Mouse (Mus musculus): Measurements from ENCODE around the gene Pcolce. TPM values are rescaled to one million over a fixed set of nuclear protein-coding genes. Genes with fewer than 3 reads are reported as not detected.
A peak's percentile ranks its signal among the peaks of the same experiment; 100 is the strongest.

Pcolce gene
- polyA plus RNA-seq, 1 experiment from 2014 or later: 10.5 TPM

DNA sequence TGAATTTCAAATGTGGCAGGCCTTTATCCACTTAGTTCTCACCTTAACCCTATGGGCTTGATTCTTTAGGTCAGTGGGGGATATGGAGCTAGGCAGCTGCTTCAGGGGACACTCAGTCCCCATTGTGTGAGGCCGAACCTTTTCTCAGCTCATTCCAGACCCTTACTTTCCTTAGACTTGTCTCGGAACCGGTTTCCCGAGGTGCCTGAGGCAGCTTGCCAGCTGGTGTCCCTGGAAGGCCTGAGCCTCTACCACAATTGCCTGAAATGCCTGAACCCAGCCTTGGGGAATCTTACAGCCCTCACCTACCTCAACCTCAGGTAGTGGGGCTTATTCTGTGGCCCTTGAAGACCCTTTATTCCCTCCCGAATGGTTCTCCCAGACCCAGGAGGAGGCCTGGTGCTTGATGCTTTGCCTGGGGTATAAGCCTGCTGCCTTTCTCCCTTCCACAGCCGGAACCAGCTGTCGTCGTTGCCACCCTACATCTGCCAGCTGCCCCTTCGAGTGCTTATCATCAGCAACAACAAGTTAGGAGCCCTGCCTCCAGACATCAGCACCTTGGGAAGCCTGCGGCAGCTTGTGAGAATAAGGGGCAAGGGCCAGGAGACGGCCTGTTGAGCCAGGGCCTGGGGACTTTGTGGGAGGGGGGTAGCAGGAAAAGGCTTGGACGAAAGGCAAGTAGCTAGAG, 20.0 kb upstream of the Pcolce start:
- ATAC-seq: no peak
- Histone ChIP-seq H3K36me3 (ENCODE audit: control insufficient read depth, insufficient read depth, low read length) (peaks cover 54% of the 10 kb centered on the region), H3K9me3 (replicated peaks; ENCODE audit: control insufficient read depth, low read length) (no peaks in the 10 kb centered on the region), H3K27me3 (replicated peaks; ENCODE audit: control insufficient read depth, insufficient read depth, low read length) (no peaks in the 10 kb centered on the region), H3K9ac (ENCODE audit: low read length) (peak overlapping the region; percentile 8; the same call in 1 of the 2 replicates), H3K4me2 (ENCODE audit: low read length) (no peak overlapping the region), H3K4me1 (ENCODE audit: control insufficient read depth, insufficient read depth, low read length) (peaks cover 17% of the 10 kb centered on the region), H3K4me3 (ENCODE audit: low read depth, low read length) (no peak overlapping the region), H3K27ac (ENCODE audit: low read depth, low read length) (no peak overlapping the region)
- DNase-seq (ENCODE audit: low spot score): no peak
- 84% methylated on average over 12 of the region's 12 CpGs for WGBS

DNA sequence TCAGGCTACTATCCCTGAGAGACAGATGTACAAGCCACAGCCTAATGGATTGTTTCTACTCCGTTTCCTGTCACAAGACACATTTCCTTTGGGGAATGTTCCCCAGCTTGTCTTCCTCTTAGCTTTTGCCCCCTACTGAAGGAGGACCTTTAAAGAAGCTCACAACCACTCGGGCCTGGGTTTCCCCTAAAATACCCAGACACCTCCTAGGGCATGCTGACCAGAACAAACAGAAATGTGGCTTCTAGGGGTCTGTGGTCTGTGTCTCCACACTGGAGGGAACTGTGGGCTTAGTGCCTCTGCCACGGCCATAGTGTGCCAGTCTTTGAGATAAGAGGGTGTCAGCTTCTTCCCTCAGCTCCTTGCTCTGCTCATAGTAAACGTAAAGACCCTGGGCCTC, 18.0 kb upstream of the Pcolce start:
- Histone ChIP-seq H3K4me3 (ENCODE audit: low read depth, low read length) (no peak overlapping the region), H3K27ac (ENCODE audit: low read depth, low read length) (no peak overlapping the region), H3K4me2 (ENCODE audit: low read length) (no peak overlapping the region), H3K36me3 (ENCODE audit: control insufficient read depth, insufficient read depth, low read length) (peaks cover 35% of the 10 kb centered on the region), H3K4me1 (ENCODE audit: control insufficient read depth, insufficient read depth, low read length) (peaks cover 21% of the 10 kb centered on the region), H3K9ac (ENCODE audit: low read length) (peak overlapping the region; percentile 21), H3K27me3 (replicated peaks; ENCODE audit: control insufficient read depth, insufficient read depth, low read length) (no peaks in the 10 kb centered on the region), H3K9me3 (replicated peaks; ENCODE audit: control insufficient read depth, low read length) (no peaks in the 10 kb centered on the region)
- ATAC-seq: no peak
- WGBS: 88% methylated on average over 4 of the region's 4 CpGs
- no peak for DNase-seq (ENCODE audit: low spot score)

DNA sequence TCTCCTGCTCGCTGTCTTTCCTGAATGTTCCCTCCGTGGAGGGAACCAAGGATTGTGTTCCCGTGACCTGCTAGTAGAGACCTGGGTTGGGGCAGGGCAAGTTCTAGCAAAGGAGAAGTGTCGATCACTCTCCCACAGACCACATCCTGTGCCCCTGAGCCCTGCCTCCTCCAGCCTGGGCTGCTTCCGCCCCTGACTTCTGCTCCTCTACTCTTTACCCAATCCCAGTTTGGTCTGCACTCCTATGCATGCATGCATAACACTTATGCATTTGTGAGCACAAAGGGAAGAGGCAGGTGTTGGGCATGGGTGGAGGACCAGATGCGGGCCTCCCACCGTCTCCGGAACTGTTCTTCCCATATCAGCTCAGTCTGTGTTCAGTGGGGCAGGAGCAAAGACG, 17.6 kb upstream of the Pcolce start:
- Histone ChIP-seq H3K36me3 (ENCODE audit: control insufficient read depth, insufficient read depth, low read length) (peaks cover 31% of the 10 kb centered on the region), H3K4me2 (ENCODE audit: low read length) (peak overlapping the region; percentile 74; the same call in 1 of the 2 replicates), H3K4me1 (ENCODE audit: control insufficient read depth, insufficient read depth, low read length) (peaks cover 21% of the 10 kb centered on the region), H3K4me3 (ENCODE audit: low read depth, low read length) (0 out of 2 replicates have a peak overlapping the region, but pooled peaks have one; percentile 93), H3K9me3 (replicated peaks; ENCODE audit: control insufficient read depth, low read length) (no peaks in the 10 kb centered on the region), H3K9ac (ENCODE audit: low read length) (peak overlapping the region; percentile 21), H3K27ac (ENCODE audit: low read depth, low read length) (peak overlapping the region; percentile 21; the same call in 1 of the 2 replicates), H3K27me3 (replicated peaks; ENCODE audit: control insufficient read depth, insufficient read depth, low read length) (no peaks in the 10 kb centered on the region)
- WGBS: 80% methylated on average over 9 of the region's 9 CpGs
- no peak for ATAC-seq
- DNase-seq (ENCODE audit: low spot score): no peak

DNA sequence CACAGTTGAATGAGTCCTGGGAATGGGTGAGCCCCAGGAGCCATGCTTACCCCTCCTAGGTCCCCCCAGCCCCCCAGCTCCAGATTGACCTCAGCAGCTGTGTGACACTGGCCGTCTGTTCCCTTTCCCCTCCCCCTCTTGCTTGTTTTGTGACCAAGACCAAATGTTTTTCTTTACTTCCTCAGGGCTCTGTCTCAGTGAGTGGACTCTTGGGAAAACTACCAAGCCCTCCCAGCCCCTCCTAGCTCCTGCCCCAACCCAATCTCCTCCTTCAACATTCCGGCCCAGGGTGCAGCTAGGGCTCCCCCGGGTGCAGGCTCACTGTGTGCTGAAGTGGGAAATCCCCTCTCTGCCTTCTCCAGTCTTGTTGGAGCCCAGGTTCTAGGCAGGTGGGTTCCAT, 17.0 kb upstream of the Pcolce start:
- Histone ChIP-seq H3K4me1 (ENCODE audit: control insufficient read depth, insufficient read depth, low read length) (peaks cover 21% of the 10 kb centered on the region), H3K27me3 (replicated peaks; ENCODE audit: control insufficient read depth, insufficient read depth, low read length) (no peaks in the 10 kb centered on the region), H3K9ac (ENCODE audit: low read length) (peak overlapping the region; percentile 87; the same call in 1 of the 2 replicates), H3K4me3 (ENCODE audit: low read depth, low read length) (peak overlapping the region; percentile 93; the same call in 1 of the 2 replicates), H3K36me3 (ENCODE audit: control insufficient read depth, insufficient read depth, low read length) (peaks cover 25% of the 10 kb centered on the region), H3K4me2 (ENCODE audit: low read length) (peak overlapping the region; percentile 74), H3K27ac (ENCODE audit: low read depth, low read length) (no peak overlapping the region), H3K9me3 (replicated peaks; ENCODE audit: control insufficient read depth, low read length) (no peaks in the 10 kb centered on the region)
- no peak for ATAC-seq
- WGBS: 70% methylated on average over 3 of the region's 3 CpGs
- DNase-seq (ENCODE audit: low spot score): no peak

DNA sequence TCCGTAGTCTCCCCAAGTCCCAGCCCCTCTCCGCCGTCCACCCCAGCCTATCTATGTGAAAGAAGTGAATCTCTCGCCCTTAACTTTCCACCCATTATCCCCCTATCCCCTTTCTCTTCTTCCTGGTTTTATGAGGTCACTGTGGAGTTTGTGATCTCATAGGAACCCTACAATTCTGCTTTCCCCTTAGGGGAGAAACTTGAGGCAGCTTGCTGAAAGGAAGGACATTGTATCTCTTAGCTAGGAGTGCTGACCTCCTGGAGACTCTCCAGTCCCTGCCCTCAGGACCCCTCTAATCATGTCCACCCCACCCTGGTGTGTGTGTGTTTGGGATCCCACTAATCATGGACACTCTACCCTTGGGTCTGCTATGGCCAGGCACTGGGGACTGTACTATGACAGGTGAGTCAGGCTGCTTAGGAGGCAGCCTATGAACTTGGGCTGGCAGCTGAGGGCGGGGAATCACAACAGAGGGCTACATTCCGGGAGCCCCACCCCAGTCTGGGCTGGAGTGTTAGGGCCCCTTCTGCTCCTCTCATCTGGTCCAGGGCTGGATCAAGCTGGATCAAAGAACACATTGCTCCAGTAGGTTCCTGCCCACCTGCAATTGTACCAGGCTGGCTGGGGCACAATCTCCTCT, 16.4 kb upstream of the Pcolce start:
- Histone ChIP-seq H3K9ac (ENCODE audit: low read length) (peak overlapping the region; percentile 87), H3K27me3 (replicated peaks; ENCODE audit: control insufficient read depth, insufficient read depth, low read length) (no peaks in the 10 kb centered on the region), H3K36me3 (ENCODE audit: control insufficient read depth, insufficient read depth, low read length) (peaks cover 19% of the 10 kb centered on the region), H3K9me3 (replicated peaks; ENCODE audit: control insufficient read depth, low read length) (no peaks in the 10 kb centered on the region), H3K4me3 (ENCODE audit: low read depth, low read length) (peak overlapping the region; percentile 93), H3K4me2 (ENCODE audit: low read length) (peak overlapping the region; percentile 74), H3K4me1 (ENCODE audit: control insufficient read depth, insufficient read depth, low read length) (peaks cover 21% of the 10 kb centered on the region), H3K27ac (ENCODE audit: low read depth, low read length) (peak overlapping the region; percentile 84; the same call in 1 of the 2 replicates)
- no peak for ATAC-seq
- no peak for DNase-seq (ENCODE audit: low spot score)
- 23% methylated on average over 6 of the region's 6 CpGs for WGBS

DNA sequence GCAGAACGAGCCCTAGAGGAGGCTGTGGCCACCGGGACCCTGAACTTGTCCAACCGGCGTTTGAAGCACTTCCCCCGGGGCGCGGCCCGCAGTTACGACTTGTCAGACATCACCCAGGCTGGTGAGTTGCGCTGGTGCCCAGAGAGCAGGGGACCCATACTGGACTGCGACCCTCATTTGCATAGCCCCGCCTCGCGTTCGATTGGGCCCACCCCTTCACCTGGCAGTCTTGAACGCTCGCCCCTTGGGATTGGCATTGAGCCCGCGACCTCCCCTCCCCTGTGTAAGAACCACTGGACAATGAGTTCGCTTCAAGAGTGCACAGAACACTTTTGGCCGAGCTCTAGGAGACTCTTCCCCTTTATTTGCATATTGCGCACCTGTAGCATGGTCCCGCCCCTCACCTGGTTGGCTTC, 15.7 kb upstream of the Pcolce start:
- ATAC-seq: peak; percentile 21
- Histone ChIP-seq H3K4me1 (ENCODE audit: control insufficient read depth, insufficient read depth, low read length) (peaks cover 21% of the 10 kb centered on the region), H3K4me3 (ENCODE audit: low read depth, low read length) (peak overlapping the region; percentile 93)

DNA sequence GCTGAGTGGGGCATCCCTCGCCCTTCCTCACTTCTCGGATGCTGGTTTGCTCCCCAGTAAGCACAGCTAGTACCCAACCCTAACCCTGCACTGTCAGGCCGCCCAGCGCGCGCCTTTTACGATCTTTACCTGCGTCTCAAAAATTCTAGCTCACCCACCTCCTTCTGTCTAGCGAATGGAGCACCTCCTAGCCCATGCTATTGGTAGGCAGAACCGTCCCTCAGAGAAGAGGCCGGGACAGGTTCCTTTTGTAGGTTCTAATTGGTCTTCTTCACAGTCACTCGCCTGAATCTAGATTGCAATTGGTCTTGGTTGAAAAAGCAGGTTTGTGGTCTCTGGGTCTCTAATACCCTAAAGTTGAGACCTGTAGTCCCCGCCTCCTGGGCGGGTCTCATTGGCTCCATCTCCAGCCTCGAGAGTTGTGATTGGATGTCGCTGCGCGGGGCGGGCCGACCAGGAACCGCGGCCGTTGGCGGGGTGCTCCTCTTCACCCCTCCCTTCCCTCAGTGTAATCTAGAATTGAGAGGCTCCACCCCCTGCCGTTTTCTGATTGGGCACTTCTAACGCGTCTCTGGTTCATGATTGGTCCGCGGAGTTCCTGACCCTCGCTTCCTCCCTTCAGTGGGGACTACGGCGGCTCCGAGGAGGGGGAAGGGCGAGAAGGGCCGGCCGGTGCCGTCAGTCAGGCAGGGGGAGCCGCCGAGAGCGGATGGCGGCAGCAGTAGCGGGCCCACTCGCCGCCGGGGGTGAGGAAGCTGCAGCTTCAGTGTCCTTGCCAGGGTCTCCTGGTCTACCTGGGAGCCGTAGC, 15.1 kb upstream of the Pcolce start, which contains the start of the genes Fbxo24, Lrch4 and Gm20605:
Gene Fbxo24 (minus strand): TSS at position 505 of the 808 bp plus-strand sequence.
Gene Lrch4 (plus strand): TSS at position 624 of the 808 bp plus-strand sequence.
Gene Gm20605 (plus strand): TSS at position 678 of the 808 bp plus-strand sequence.
- ATAC-seq (peak; percentile 98), DNase-seq (ENCODE audit: low spot score) (peak; percentile 100)
- Histone ChIP-seq H3K27ac (ENCODE audit: low read depth, low read length) (peak within 1 kb of the TSS; percentile 84), H3K4me3 (ENCODE audit: low read depth, low read length) (peak within 1 kb of the TSS; percentile 93), H3K4me2 (ENCODE audit: low read length) (peak within 1 kb of the TSS; percentile 74), H3K27me3 (replicated peaks; ENCODE audit: control insufficient read depth, insufficient read depth, low read length) (no peaks in the 10 kb centered on the region), H3K36me3 (ENCODE audit: control insufficient read depth, insufficient read depth, low read length) (peaks cover 12% of the 10 kb centered on the region), H3K9me3 (replicated peaks; ENCODE audit: control insufficient read depth, low read length) (no peaks in the 10 kb centered on the region), H3K9ac (ENCODE audit: low read length) (peak within 1 kb of the TSS; percentile 87), H3K4me1 (ENCODE audit: control insufficient read depth, insufficient read depth, low read length) (peaks cover 21% of the 10 kb centered on the region)
- under 1% methylated on average over 44 of the region's 46 CpGs for WGBS

More for the DNA sequence above, 15.7 kb upstream of the Pcolce start:
- Histone ChIP-seq H3K4me2 (ENCODE audit: low read length) (peak overlapping the region; percentile 74), H3K36me3 (ENCODE audit: control insufficient read depth, insufficient read depth, low read length) (peaks cover 18% of the 10 kb centered on the region), H3K27ac (ENCODE audit: low read depth, low read length) (peak overlapping the region; percentile 84), H3K27me3 (replicated peaks; ENCODE audit: control insufficient read depth, insufficient read depth, low read length) (no peaks in the 10 kb centered on the region), H3K9me3 (replicated peaks; ENCODE audit: control insufficient read depth, low read length) (no peaks in the 10 kb centered on the region), H3K9ac (ENCODE audit: low read length) (peak overlapping the region; percentile 87)
- peak; percentile 62 for DNase-seq (ENCODE audit: low spot score)
- under 1% methylated on average over 23 of the region's 23 CpGs for WGBS

DNA sequence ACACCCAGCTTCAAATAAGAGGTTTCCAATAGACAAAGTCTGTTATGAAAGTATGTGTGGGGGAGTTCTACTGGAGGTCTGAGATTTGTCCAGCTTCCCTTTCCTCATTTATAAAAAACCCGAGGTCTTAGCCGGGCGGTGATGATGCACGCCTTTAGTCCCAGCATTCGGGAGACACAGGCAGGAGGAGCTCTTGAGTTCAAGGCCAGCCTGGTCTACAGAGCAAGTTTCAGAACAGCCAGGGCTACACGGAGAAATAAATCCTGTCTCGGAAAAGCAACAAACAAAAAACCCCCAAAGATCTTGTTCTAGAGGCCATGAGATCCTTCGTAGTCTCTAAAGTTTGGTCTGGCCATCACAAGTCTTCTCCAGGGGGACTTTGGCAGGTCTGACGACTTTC, 14.4 kb upstream of the Pcolce start:
- no peaks in the 10 kb centered on the region for H3K9me3 ChIP-seq (replicated peaks; ENCODE audit: control insufficient read depth, low read length)
- H3K9ac ChIP-seq (ENCODE audit: low read length): peak overlapping the region; percentile 67
- H3K4me2 ChIP-seq (ENCODE audit: low read length): peak overlapping the region; percentile 65
- ATAC-seq: no peak
- peaks cover 5% of the 10 kb centered on the region; the same call in 1 of the 2 replicates for H3K36me3 ChIP-seq (ENCODE audit: control insufficient read depth, insufficient read depth, low read length)
- peak overlapping the region; percentile 72; the same call in 1 of the 2 replicates for H3K27ac ChIP-seq (ENCODE audit: low read depth, low read length)
- H3K4me3 ChIP-seq (ENCODE audit: low read depth, low read length): peak overlapping the region; percentile 48
- no peak for DNase-seq (ENCODE audit: low spot score)
- H3K27me3 ChIP-seq (replicated peaks; ENCODE audit: control insufficient read depth, insufficient read depth, low read length): no peaks in the 10 kb centered on the region
- peaks cover 21% of the 10 kb centered on the region for H3K4me1 ChIP-seq (ENCODE audit: control insufficient read depth, insufficient read depth, low read length)
- 3% methylated on average over 9 of the region's 9 CpGs for WGBS
